Mouse (Mus musculus) embryonic facial prominence, embryonic 10.5 days (tissue): ENCODE measurements around the gene Ptprc. TPM values are rescaled to one million over a fixed set of nuclear protein-coding genes. Genes with fewer than 3 reads are reported as not detected.

Experiments
- DNase-seq: peaks from one replicate; pipeline ENCODE4 v3.0.0-alpha.2; 2017; ENCODE audit warnings: low spot score
- H3K27ac ChIP-seq: fragments of 300-500 bp; sonication (generic); replicated peaks from 2 replicates; pipeline ENCODE4 v1.5.1; 2016; ENCODE audit warnings: mild to moderate bottlenecking
- H3K27me3 ChIP-seq: fragments of 300-500 bp; sonication (generic); replicated peaks from 2 replicates; pipeline ENCODE4 v1.6.1; 2016; ENCODE audit warnings: low read depth, mild to moderate bottlenecking; ENCODE audit not compliant: poor library complexity, severe bottlenecking
- H3K36me3 ChIP-seq: fragments of 300-500 bp; sonication (generic); replicated peaks from 2 replicates; pipeline ENCODE4 v1.6.1; 2016; ENCODE audit warnings: mild to moderate bottlenecking, moderate library complexity
- H3K4me1 ChIP-seq: fragments of 300-500 bp; sonication (generic); 2 replicates; pipeline ENCODE4 v1.6.1; 2016
- H3K4me3 ChIP-seq: fragments of 300-500 bp; sonication (generic); 2 replicates; pipeline ENCODE4 v1.5.1; 2016; ENCODE audit warnings: mild to moderate bottlenecking, moderate library complexity
- H3K9me3 ChIP-seq: fragments of 300-500 bp; sonication (generic); 2 replicates; pipeline ENCODE4 v1.6.1; 2016; ENCODE audit warnings: mild to moderate bottlenecking
- WGBS: fragments of 180-500 bp; shearing (Covaris S2); methylation state at CpG from one replicate; pipeline ENCODE4 v1.1.7; 2016; 5-methylcytosine and 5-hydroxymethylcytosine counted together
- polyA plus RNA-seq: library from polyadenylated mRNA; unstranded; fragments of >200 nt; fragmentation: Nextera tagmentation; extraction: Ambion mirVana; gene quantifications from 2 replicates; pipeline ENCODE4 v1.2.1, GENCODE M21; 2016

The Ptprc gene
- polyA plus RNA-seq, 1 experiment from 2014 or later, result 1.6 TPM

- Histone ChIP-seq H3K4me3 (no peak overlapping the region), H3K27ac (peak overlapping the region; percentile 76), H3K36me3 (no peaks in the 10 kb centered on the region), H3K9me3 (no peaks in the 10 kb centered on the region), H3K4me1 (peaks cover 29% of the 10 kb centered on the region), H3K27me3 (no peaks in the 10 kb centered on the region)
- peak; percentile 16 for DNase-seq
- WGBS, result 55% methylated on average over 11 of the region's 11 CpGs
These were observed 153.3 kb downstream of the Ptprc start for GRCm38 (mm10) chr1:138021962-138022917.

Other genes with a start within 250 kb of the Ptprc start
- not detected in 2 replicates for gene Atp6v1g3, start 98.0 kb upstream of the Ptprc start, polyA plus RNA-seq